Mouse (Mus musculus) forebrain, embryonic 11.5 days (tissue): ENCODE results near the gene Gpr156. TPM values are rescaled to one million over a fixed set of nuclear protein-coding genes. Genes with fewer than 3 reads are reported as not detected.
A peak's percentile ranks its signal among the peaks of the same experiment; 100 is the strongest.

Experiments used
- ATAC-seq: fragments of 200-750 bp; cut with Nextera tagmentation; replicated peaks from 2 replicates; pipeline ENCODE4 v1.8.0; 2017; ENCODE audit warnings: moderate TSS enrichment; ENCODE audit not compliant: low FRiP score
- DNase-seq: peaks from one replicate; pipeline ENCODE4 v3.0.0-alpha.2; 2017; ENCODE audit warnings: low spot score
- H3K27ac ChIP-seq: fragments of 300-500 bp; sonication (generic); 2 replicates; pipeline ENCODE4 v1.5.1; 2014; ENCODE audit warnings: low read depth, low read length
- H3K27me3 ChIP-seq: fragments of 300-500 bp; sonication (generic); 2 replicates; pipeline ENCODE4 v1.6.1; 2014; ENCODE audit warnings: mild to moderate bottlenecking, low read length, mixed read lengths; ENCODE audit not compliant: control insufficient read depth, insufficient read depth
- H3K36me3 ChIP-seq: fragments of 300-500 bp; sonication (generic); 2 replicates; pipeline ENCODE4 v1.6.1; 2014; ENCODE audit warnings: mild to moderate bottlenecking, low read length, moderate library complexity, mixed read lengths; ENCODE audit not compliant: control insufficient read depth, insufficient read depth
- H3K4me1 ChIP-seq: fragments of 300-500 bp; sonication (generic); replicated peaks from 2 replicates; pipeline ENCODE4 v1.6.1; 2014; ENCODE audit warnings: low read length, mixed read lengths; ENCODE audit not compliant: control insufficient read depth, insufficient read depth
- H3K4me2 ChIP-seq: fragments of 300-500 bp; sonication (generic); 2 replicates; pipeline ENCODE4 v1.6.1; 2014; ENCODE audit warnings: low read depth, mild to moderate bottlenecking, low read length, moderate library complexity, mixed read lengths; ENCODE audit not compliant: severe bottlenecking
- H3K4me3 ChIP-seq: fragments of 300-500 bp; sonication (generic); 2 replicates; pipeline ENCODE4 v1.5.1; 2014; ENCODE audit warnings: low read depth, low read length
- H3K9ac ChIP-seq: fragments of 300-500 bp; sonication (generic); 2 replicates; pipeline ENCODE4 v1.6.1; 2014; ENCODE audit warnings: low read length
- H3K9me3 ChIP-seq: fragments of 300-500 bp; sonication (generic); 2 replicates; pipeline ENCODE4 v1.6.1; 2016; ENCODE audit warnings: low read length, mixed read lengths; ENCODE audit not compliant: control insufficient read depth
- WGBS: fragments of 180-500 bp; shearing (Covaris S2); extraction: QIAGEN DNeasy Blood & Tissue Kit; methylation state at CpG from one replicate; pipeline ENCODE4 v1.1.7; 2014; 5-methylcytosine and 5-hydroxymethylcytosine counted together
- polyA plus RNA-seq: library from polyadenylated mRNA; unstranded; fragments of >200 nt; fragmentation: Nextera tagmentation; extraction: Ambion mirVana; gene quantifications from 2 replicates; pipeline ENCODE4 v1.2.1, GENCODE M21; 2014

Gpr156 gene
- polyA plus RNA-seq, 1 experiment from 2014 or later: 4.3 TPM

GRCm38 (mm10) chr16:37901318-37901717 lies 15.0 kb upstream of the Gpr156 start:
- ATAC-seq: no peak
- no peak overlapping the region for H3K4me3 ChIP-seq
- no peaks in the 10 kb centered on the region for H3K4me1 ChIP-seq
- no peak overlapping the region for H3K9ac ChIP-seq
- no peak for DNase-seq
- H3K4me2 ChIP-seq: no peak overlapping the region
- WGBS: 39% methylated on average over 11 of the region's 11 CpGs
- no peaks in the 10 kb centered on the region for H3K27me3 ChIP-seq
- H3K27ac ChIP-seq: no peak overlapping the region
- no peaks in the 10 kb centered on the region for H3K36me3 ChIP-seq
- no peaks in the 10 kb centered on the region for H3K9me3 ChIP-seq

- Histone ChIP-seq H3K9me3 (no peaks in the 10 kb centered on the region), H3K27me3 (no peaks in the 10 kb centered on the region), H3K27ac (no peak overlapping the region), H3K36me3 (no peaks in the 10 kb centered on the region), H3K9ac (no peak overlapping the region), H3K4me2 (no peak overlapping the region), H3K4me3 (no peak overlapping the region), H3K4me1 (no peaks in the 10 kb centered on the region)
- 94% methylated on average over 3 of the region's 3 CpGs for WGBS
- ATAC-seq: no peak
- DNase-seq: no peak
These were observed 9.8 kb upstream of the Gpr156 start for GRCm38 (mm10) chr16:37906456-37906855.

- no peak for ATAC-seq
- H3K9ac ChIP-seq: no peak overlapping the region
- H3K9me3 ChIP-seq: no peaks in the 10 kb centered on the region
- H3K4me3 ChIP-seq: no peak overlapping the region
- H3K27ac ChIP-seq: no peak overlapping the region
- WGBS: 88% methylated on average over 1 of the region's 1 CpGs
- DNase-seq: no peak
- no peaks in the 10 kb centered on the region for H3K4me1 ChIP-seq
- no peak overlapping the region for H3K4me2 ChIP-seq
- no peaks in the 10 kb centered on the region for H3K36me3 ChIP-seq
- peaks cover 2% of the 10 kb centered on the region; the same call in 1 of the 2 replicates for H3K27me3 ChIP-seq
These were observed 5.2 kb upstream of the Gpr156 start for GRCm38 (mm10) chr16:37911086-37911485.

- peak overlapping the region; percentile 41 for H3K4me3 ChIP-seq
- H3K9me3 ChIP-seq: no peaks in the 10 kb centered on the region
- peak overlapping the region; percentile 61 for H3K9ac ChIP-seq
- no peak overlapping the region for H3K27ac ChIP-seq
- ATAC-seq (peak; percentile 25; the same call in 1 of the 2 replicates), DNase-seq (no peak)
- 0 out of 2 replicates have a peak, but pooled peaks cover 1% of the 10 kb centered on the region for H3K4me1 ChIP-seq
- 17% methylated on average over 7 of the region's 7 CpGs for WGBS
- peak overlapping the region; percentile 73 for H3K4me2 ChIP-seq
- no peaks in the 10 kb centered on the region for H3K36me3 ChIP-seq
- peaks cover 2% of the 10 kb centered on the region; the same call in 1 of the 2 replicates for H3K27me3 ChIP-seq
These were observed 514 bp downstream of the Gpr156 start for GRCm38 (mm10) chr16:37916818-37917201.

- no peak overlapping the region for H3K4me2 ChIP-seq
- ATAC-seq: no peak
- H3K27ac ChIP-seq: no peak overlapping the region
- H3K9ac ChIP-seq: no peak overlapping the region
- H3K4me1 ChIP-seq: 0 out of 2 replicates have a peak, but pooled peaks cover 1% of the 10 kb centered on the region
- H3K9me3 ChIP-seq: no peaks in the 10 kb centered on the region
- peaks cover 2% of the 10 kb centered on the region; the same call in 1 of the 2 replicates for H3K27me3 ChIP-seq
- H3K4me3 ChIP-seq: no peak overlapping the region
- no peak for DNase-seq
- no peaks in the 10 kb centered on the region for H3K36me3 ChIP-seq
- 87% methylated on average over 6 of the region's 6 CpGs for WGBS
These were observed 2.7 kb downstream of the Gpr156 start for GRCm38 (mm10) chr16:37919000-37919399.

- H3K27me3 ChIP-seq: no peaks in the 10 kb centered on the region
- no peak for ATAC-seq
- no peaks in the 10 kb centered on the region for H3K9me3 ChIP-seq
- H3K4me1 ChIP-seq: peaks cover 1% of the 10 kb centered on the region; the same call in 1 of the 2 replicates
- no peak overlapping the region for H3K4me3 ChIP-seq
- no peak overlapping the region for H3K4me2 ChIP-seq
- H3K27ac ChIP-seq: no peak overlapping the region
- DNase-seq: no peak
- H3K36me3 ChIP-seq: no peaks in the 10 kb centered on the region
- H3K9ac ChIP-seq: no peak overlapping the region
- WGBS: 56% methylated on average over 8 of the region's 8 CpGs
These were observed 4.6 kb downstream of the Gpr156 start for GRCm38 (mm10) chr16:37920842-37921409.

GRCm38 (mm10) chr16:37926087-37926486 lies 9.8 kb downstream of the Gpr156 start:
- Histone ChIP-seq H3K27ac (peak overlapping the region; percentile 55), H3K36me3 (no peaks in the 10 kb centered on the region), H3K9me3 (no peaks in the 10 kb centered on the region), H3K4me1 (peaks cover 18% of the 10 kb centered on the region), H3K9ac (no peak overlapping the region), H3K27me3 (no peaks in the 10 kb centered on the region), H3K4me3 (no peak overlapping the region), H3K4me2 (peak overlapping the region; percentile 22; the same call in 1 of the 2 replicates)
- WGBS: 4% methylated on average over 7 of the region's 7 CpGs
- no peak for DNase-seq
- ATAC-seq: peak; percentile 65

GRCm38 (mm10) chr16:37927117-37927516 lies 10.8 kb downstream of the Gpr156 start:
- no peak overlapping the region for H3K4me3 ChIP-seq
- no peaks in the 10 kb centered on the region for H3K9me3 ChIP-seq
- no peaks in the 10 kb centered on the region for H3K36me3 ChIP-seq
- H3K9ac ChIP-seq: no peak overlapping the region
- no peak overlapping the region for H3K4me2 ChIP-seq
- peaks cover 18% of the 10 kb centered on the region for H3K4me1 ChIP-seq
- DNase-seq: no peak
- ATAC-seq: peak; percentile 55; the same call in 1 of the 2 replicates
- 9% methylated on average over 4 of the region's 4 CpGs for WGBS
- no peaks in the 10 kb centered on the region for H3K27me3 ChIP-seq
- peak overlapping the region; percentile 25 for H3K27ac ChIP-seq

GRCm38 (mm10) chr16:37929006-37929405 lies 12.7 kb downstream of the Gpr156 start:
- Histone ChIP-seq H3K4me3 (no peak overlapping the region), H3K27ac (no peak overlapping the region; the same call in 1 of the 2 replicates), H3K27me3 (no peaks in the 10 kb centered on the region), H3K4me1 (peaks cover 18% of the 10 kb centered on the region), H3K9ac (no peak overlapping the region), H3K36me3 (no peaks in the 10 kb centered on the region), H3K4me2 (no peak overlapping the region), H3K9me3 (no peaks in the 10 kb centered on the region)
- ATAC-seq (no peak), DNase-seq (no peak)
- 44% methylated on average over 2 of the region's 2 CpGs for WGBS
